Mouse (Mus musculus): ENCODE measurements around the gene Ing2.

DNA sequence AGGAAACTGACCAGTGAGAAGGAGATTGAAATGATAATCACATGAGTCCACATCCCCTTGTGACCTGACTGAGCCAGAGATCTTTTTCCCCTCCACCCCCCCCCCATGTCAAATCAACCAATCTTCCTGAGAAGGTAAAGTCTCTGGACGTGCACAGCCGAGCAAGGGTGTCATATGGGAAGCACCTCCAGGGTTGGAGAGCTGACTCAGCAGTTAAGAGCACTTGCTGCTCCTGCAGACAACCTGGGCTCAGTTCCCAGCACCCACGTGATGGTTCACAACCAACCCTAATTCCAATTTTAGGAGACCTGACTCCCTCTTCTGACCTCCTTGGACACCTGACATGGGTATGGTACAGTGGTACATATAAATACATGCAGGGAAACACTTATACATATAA is 39.3 kb downstream of the Ing2 start:
- TF ChIP-seq CTCF (IDR thresholded peaks at IDR 0.05; ENCODE audit: control insufficient read depth, insufficient read depth, insufficient replicate concordance, low read depth, low read length): no peak
- no peak for TF ChIP-seq POLR2A (IDR thresholded peaks at IDR 0.05; ENCODE audit: control insufficient read depth, low read depth, low read length)
